Mouse (Mus musculus) forebrain, postnatal 0 days (tissue): Measurements from ENCODE around the gene Atf7. TPM values are rescaled to one million over a fixed set of nuclear protein-coding genes. Genes with fewer than 3 reads are reported as not detected.

Experiments used
- ATAC-seq: fragments of 200-750 bp; cut with Nextera tagmentation; 2 replicates; pipeline ENCODE4 v1.8.0; 2017; ENCODE audit warnings: mild to moderate bottlenecking, moderate library complexity
- DNase-seq: peaks from one replicate; pipeline ENCODE4 v3.0.0-alpha.2; 2015
- H3K27ac ChIP-seq: fragments of 300-500 bp; sonication (generic); 2 replicates; pipeline ENCODE4 v1.5.1; 2014; ENCODE audit warnings: low read depth, mild to moderate bottlenecking, antibody characterized with exemption, low read length, moderate library complexity, mixed read lengths
- H3K27me3 ChIP-seq: fragments of 300-500 bp; sonication (generic); 2 replicates; pipeline ENCODE4 v1.6.1; 2014; ENCODE audit warnings: mild to moderate bottlenecking, low read length, mixed read lengths; ENCODE audit not compliant: insufficient read depth
- H3K36me3 ChIP-seq: fragments of 300-500 bp; sonication (generic); 2 replicates; pipeline ENCODE4 v1.6.1; 2014; ENCODE audit warnings: mild to moderate bottlenecking, moderate library complexity; ENCODE audit not compliant: insufficient read depth
- H3K4me1 ChIP-seq: fragments of 300-500 bp; sonication (generic); 2 replicates; pipeline ENCODE4 v1.6.1; 2014; ENCODE audit warnings: antibody characterized with exemption; ENCODE audit not compliant: insufficient read depth
- H3K4me2 ChIP-seq: fragments of 300-500 bp; sonication (generic); 2 replicates; pipeline ENCODE4 v1.6.1; 2014; ENCODE audit warnings: low read depth, mild to moderate bottlenecking, moderate library complexity
- H3K4me3 ChIP-seq: fragments of 300-500 bp; sonication (generic); 2 replicates; pipeline ENCODE4 v1.5.1; 2014; ENCODE audit warnings: low read depth, low read length, mixed read lengths
- H3K9ac ChIP-seq: fragments of 300-500 bp; sonication (generic); 2 replicates; pipeline ENCODE4 v1.6.1; 2014; ENCODE audit warnings: mild to moderate bottlenecking
- H3K9me3 ChIP-seq: fragments of 300-500 bp; sonication (generic); 2 replicates; pipeline ENCODE4 v1.6.1; 2016; ENCODE audit warnings: low read length
- CTCF ChIP-seq: sonication (generic); IDR thresholded peaks from 2 replicates; pipeline ENCODE4 v1.5.1; 2016; ENCODE audit warnings: antibody characterized with exemption, control low read depth, low read depth
- WGBS: fragments of 180-500 bp; shearing (Covaris S2); extraction: QIAGEN DNeasy Blood & Tissue Kit; methylation state at CpG from one replicate; pipeline ENCODE4 v1.1.7; 2014; 5-methylcytosine and 5-hydroxymethylcytosine counted together
- microRNA counts: library from miRNA; unstranded; fragments of <30 nt; microRNA quantifications from one replicate; lab custom pipeline; 2015
- microRNA-seq, 2 experiments: library from miRNA; unstranded; fragments of <30 nt; microRNA quantifications; one replicate each; pipeline ENCODE4; 2016
- polyA plus RNA-seq: library from polyadenylated mRNA; unstranded; fragments of >200 nt; fragmentation: Nextera tagmentation; extraction: Ambion mirVana; gene quantifications from 2 replicates; pipeline ENCODE4 v1.2.1, GENCODE M21; 2015
- total RNA-seq: library from RNA; depleted of rRNA; stranded (reverse); fragments of >200 nt; gene quantifications from 2 replicates; pipeline ENCODE4 v1.2.3, GENCODE M21; 2014; rRNA removed

The Atf7 gene
- total and polyA plus RNA-seq, 2 experiments from 2014 or later, result 9.9 to 10.2 TPM

DNA sequence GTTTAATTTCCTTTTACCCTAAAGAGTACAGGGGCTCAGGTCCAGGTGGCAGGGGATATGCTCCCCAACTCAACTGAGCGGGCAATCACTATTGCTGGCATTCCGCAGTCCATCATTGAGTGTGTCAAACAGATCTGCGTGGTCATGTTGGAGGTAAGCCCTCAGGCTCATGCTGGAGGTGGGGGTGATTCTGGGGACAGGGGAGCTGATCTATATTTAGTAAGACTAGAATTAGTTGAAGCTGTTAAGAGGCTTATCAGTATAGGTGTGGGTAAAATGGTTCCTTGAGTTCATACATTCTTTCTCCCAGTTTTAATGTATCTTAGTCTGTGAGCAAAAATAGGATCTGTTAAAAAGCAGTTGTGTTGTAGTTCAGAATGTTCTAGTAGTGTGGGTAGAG lies 142.1 kb downstream of the Atf7 start:
- DNase-seq (no peak), ATAC-seq (no peak)
- H3K9me3 ChIP-seq, result no peaks in the 10 kb centered on the region
- no peak for TF ChIP-seq CTCF
- H3K36me3 ChIP-seq, result peaks cover 65% of the 10 kb centered on the region
- no peak overlapping the region for H3K9ac ChIP-seq
- WGBS, result 93% methylated on average over 3 of the region's 3 CpGs
- no peak overlapping the region for H3K27ac ChIP-seq
- H3K4me2 ChIP-seq, result no peak overlapping the region
- H3K4me1 ChIP-seq, result no peaks in the 10 kb centered on the region
- no peak overlapping the region for H3K4me3 ChIP-seq
- H3K27me3 ChIP-seq, result no peaks in the 10 kb centered on the region

MicroRNA genes within 50 kb of the gene (microRNA counts, 519-probe panel; counts per million panel counts)
- microRNA mmu-miR-688 (lab: Ali Mortazavi, UCI), result not detected

Small RNA genes lying within 50 kb of the gene (microRNA-seq; reads per million reads assigned to microRNA genes)
- 0 to 0.24 reads per million in 2 experiments for gene Mir688

Other genes starting within 250 kb of the Atf7 start
- gene Sp1, start 219.3 kb downstream of the Atf7 start, total RNA-seq, result 16.4 and 22.5 TPM in 2 replicates
- gene Sp1, start 219.3 kb downstream of the Atf7 start, polyA plus RNA-seq, result 2.0 and 2.6 TPM in 2 replicates
- 0.38 and 1.1 TPM in 2 replicates for gene Amhr2, start 180.1 kb downstream of the Atf7 start, total RNA-seq
- gene Amhr2, start 180.1 kb downstream of the Atf7 start, polyA plus RNA-seq, result 0.34 and 0.65 TPM in 2 replicates
- 21.5 and 22.3 TPM in 2 replicates for gene Prr13, start 166.4 kb downstream of the Atf7 start, total RNA-seq
- 69.9 and 90.9 TPM in 2 replicates for gene Prr13, start 166.4 kb downstream of the Atf7 start, polyA plus RNA-seq
- gene Pcbp2, start 154.9 kb downstream of the Atf7 start, total RNA-seq, result 134 and 154 TPM in 2 replicates
- 102 and 103 TPM in 2 replicates for gene Pcbp2, start 154.9 kb downstream of the Atf7 start, polyA plus RNA-seq
- not detected in 2 replicates for gene Gm10337, start 121.7 kb downstream of the Atf7 start, total RNA-seq
- 3.7 and 4.2 TPM in 2 replicates for gene Gm10337, start 121.7 kb downstream of the Atf7 start, polyA plus RNA-seq
- 75.0 and 88.9 TPM in 2 replicates for gene Map3k12, start 108.4 kb downstream of the Atf7 start, total RNA-seq
- 29.6 and 39.4 TPM in 2 replicates for gene Map3k12, start 108.4 kb downstream of the Atf7 start, polyA plus RNA-seq
- gene Tarbp2, start 107.3 kb downstream of the Atf7 start, total RNA-seq, result 87.5 and 94.7 TPM in 2 replicates
- 86.4 and 89.5 TPM in 2 replicates for gene Tarbp2, start 107.3 kb downstream of the Atf7 start, polyA plus RNA-seq
- gene Npff, start 100.5 kb downstream of the Atf7 start, total RNA-seq, result 2.5 and 3.1 TPM in 2 replicates
- gene Npff, start 100.5 kb downstream of the Atf7 start, polyA plus RNA-seq, result 1.5 and 1.7 TPM in 2 replicates
- not detected in 2 replicates for gene Gm28047, start 397 bp downstream of the Atf7 start, total RNA-seq
- gene Gm28047, start 397 bp downstream of the Atf7 start, polyA plus RNA-seq, result 0.74 TPM in 1 of 2 replicates, not detected in the other
- 75.2 and 170 TPM in 2 replicates for gene Atp5g2, start 46.9 kb upstream of the Atf7 start, total RNA-seq
- 63.5 and 75.3 TPM in 2 replicates for gene Atp5g2, start 46.9 kb upstream of the Atf7 start, polyA plus RNA-seq
- gene Calcoco1, start 96.7 kb upstream of the Atf7 start, total RNA-seq, result 42.6 and 47.1 TPM in 2 replicates
- gene Calcoco1, start 96.7 kb upstream of the Atf7 start, polyA plus RNA-seq, result 33.5 and 36.9 TPM in 2 replicates